Mouse (Mus musculus) MEL (cell line): ENCODE measurements around the gene Tnfsf10. TPM values are rescaled to one million over a fixed set of nuclear protein-coding genes. Genes with fewer than 3 reads are reported as not detected.

ENCODE experiments used
- DNase-seq: peaks from one replicate; pipeline ENCODE4 v3.0.0; 2011; ENCODE audit warnings: low read depth, low spot score
- H3K27ac ChIP-seq: 2 replicates; pipeline ENCODE4 v1.5.1; 2012; ENCODE audit warnings: low read depth, mild to moderate bottlenecking, control low read depth, low read length, moderate library complexity; ENCODE audit not compliant: control insufficient read depth
- H3K27me3 ChIP-seq, 2 experiments: fragments of 150-350 bp in 1 of 2; sonication (generic) in 1 of 2; 2 replicates each; pipeline ENCODE4 v1.6.1; 2012; ENCODE audit warnings: low read length in 2 of 2, mild to moderate bottlenecking in 2 of 2, improper control_type of control experiment in 1 of 2, moderate library complexity in 1 of 2; ENCODE audit not compliant: insufficient read depth in 2 of 2, control insufficient read depth in 1 of 2
- H3K36me3 ChIP-seq, 2 experiments: 2 replicates each; pipeline ENCODE4 v1.6.1; 2012 to 2014; ENCODE audit warnings: low read length in 2 of 2, improper control_type of control experiment in 1 of 2, inconsistent platforms in 1 of 2, mild to moderate bottlenecking in 1 of 2; ENCODE audit not compliant: insufficient read depth in 2 of 2, control insufficient read depth in 1 of 2
- H3K4me1 ChIP-seq, 2 experiments: fragments of 150-350 bp in 1 of 2; sonication (generic) in 1 of 2; 2 replicates each; pipeline ENCODE4 v1.6.1; 2012; ENCODE audit warnings: low read length in 2 of 2, improper control_type of control experiment in 1 of 2, mild to moderate bottlenecking in 1 of 2; ENCODE audit not compliant: insufficient read depth in 2 of 2, control insufficient read depth in 1 of 2
- H3K4me3 ChIP-seq, 2 experiments: fragments of 150-350 bp in 1 of 2; sonication (generic) in 1 of 2; 2 replicates each; pipeline ENCODE4 v1.5.1; 2012; ENCODE audit warnings: low read depth in 2 of 2, low read length in 2 of 2, mild to moderate bottlenecking in 2 of 2, moderate library complexity in 2 of 2, control low read depth in 1 of 2, improper control_type of control experiment in 1 of 2; ENCODE audit not compliant: control insufficient read depth in 1 of 2, insufficient read depth in 1 of 2
- H3K79me2 ChIP-seq: 2 replicates; pipeline ENCODE4 v1.6.1; 2012; ENCODE audit warnings: mild to moderate bottlenecking, low read length, moderate library complexity; ENCODE audit not compliant: control insufficient read depth, poor library complexity, insufficient read depth
- H3K9ac ChIP-seq: 2 replicates; pipeline ENCODE4 v1.6.1; 2012; ENCODE audit warnings: low read depth, mild to moderate bottlenecking, control low read depth, low read length, moderate library complexity; ENCODE audit not compliant: control insufficient read depth, poor library complexity, severe bottlenecking
- H3K9me3 ChIP-seq: fragments of 150-350 bp; sonication (generic); replicated peaks from 2 replicates; pipeline ENCODE4 v1.6.1; 2012; ENCODE audit warnings: mild to moderate bottlenecking, low read length, improper control_type of control experiment, moderate library complexity; ENCODE audit not compliant: insufficient read depth
- CHD1 ChIP-seq: IDR thresholded peaks from 2 replicates; pipeline ENCODE4 v1.6.1; 2012; ENCODE audit warnings: low read depth, mild to moderate bottlenecking, inconsistent platforms, low read length, improper control_type of control experiment
- CHD2 ChIP-seq: IDR thresholded peaks from 2 replicates; pipeline ENCODE4 v1.6.1; 2011; ENCODE audit warnings: low read length, improper control_type of control experiment
- GABPA ChIP-seq: IDR thresholded peaks from 2 replicates; pipeline ENCODE4 v1.6.1; 2012; ENCODE audit warnings: low read depth, mild to moderate bottlenecking, inconsistent platforms, low read length, improper control_type of control experiment, moderate library complexity
- KAT2A ChIP-seq: conservative IDR thresholded peaks from 2 replicates; pipeline ENCODE4 v1.6.1; 2012; ENCODE audit warnings: low read depth, low read length, improper control_type of control experiment, inconsistent platforms
- POLR2A ChIP-seq, 2 experiments: IDR thresholded peaks; 2 replicates each; pipeline ENCODE4 v1.6.1; 2011 to 2012; ENCODE audit warnings: low read length in 2 of 2, mild to moderate bottlenecking in 2 of 2, control low read depth in 1 of 2, improper control_type of control experiment in 1 of 2, low read depth in 1 of 2, moderate library complexity in 1 of 2; ENCODE audit not compliant: control insufficient read depth in 1 of 2, insufficient read depth in 1 of 2, poor library complexity in 1 of 2
- TAL1 ChIP-seq: IDR thresholded peaks from 2 replicates; pipeline ENCODE4 v1.6.1; 2012; ENCODE audit warnings: mild to moderate bottlenecking, inconsistent platforms, low read length, moderate library complexity, mixed read lengths
- polyA plus RNA-seq, 2 experiments: library from polyadenylated mRNA; stranded (reverse) in 1 of 2; unstranded in 1 of 2; fragments of >175 nt in 1 of 2; fragments of >200 nt in 1 of 2; gene quantifications; 2 replicates each; pipeline versions ENCODE4 v1.2.1 to v1.2.4; 2012; ENCODE audit warnings: low replicate concordance in 2 of 2, low read depth in 1 of 2; ENCODE audit not compliant: insufficient read length in 2 of 2, insufficient read depth in 1 of 2, missing spikeins in 1 of 2
- total RNA-seq: library from RNA; depleted of rRNA; stranded (reverse); fragments of 300-350 nt; gene quantifications from 2 replicates; pipeline ENCODE4 v1.2.3, GENCODE M21; 2012; rRNA removed

Tnfsf10 gene
- total and polyA plus RNA-seq, 3 experiments, result 0.04 to 0.06 TPM; not detected in 1

DNA sequence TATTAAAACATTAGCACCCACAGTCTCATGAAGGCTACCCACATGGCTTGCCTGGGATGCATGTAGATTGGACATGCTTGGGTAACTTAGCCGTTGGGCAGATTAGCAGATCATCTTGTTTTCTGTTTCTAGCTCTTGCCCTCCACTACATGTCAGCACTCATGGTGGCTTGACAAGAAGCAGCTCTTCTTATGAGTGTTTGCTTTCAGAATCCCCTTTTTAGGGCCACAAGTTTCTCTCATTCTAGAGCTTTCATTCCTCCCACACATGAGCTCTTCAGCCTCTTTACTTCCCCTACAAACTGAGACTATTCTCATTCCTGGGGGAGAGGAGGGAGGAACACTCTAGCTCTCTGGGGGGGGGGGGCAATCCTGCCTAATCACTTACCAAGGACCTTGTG lies 73.1 kb downstream of the Tnfsf10 start:
- TF ChIP-seq CHD1 (no peak), GABPA (no peak), CHD2 (no peak), POLR2A (IDR thresholded peaks at IDR 0.05; ENCODE audit: control insufficient read depth in 1 of 2, insufficient read depth in 1 of 2, low read depth in 1 of 2, low read length in 2 of 2, poor library complexity in 1 of 2) (no peak), KAT2A (no peak), TAL1 (no peak)
- no peaks in the 10 kb centered on the region for H3K27me3 ChIP-seq
- no peak overlapping the region for H3K4me3 ChIP-seq
- no peaks in the 10 kb centered on the region for H3K36me3 ChIP-seq
- no peaks in the 10 kb centered on the region for H3K9me3 ChIP-seq
- H3K4me1 ChIP-seq, result no peaks in the 10 kb centered on the region
- no peak overlapping the region for H3K27ac ChIP-seq
- DNase-seq, result no peak
- no peaks in the 10 kb centered on the region for H3K79me2 ChIP-seq
- H3K9ac ChIP-seq, result no peak overlapping the region

Other genes starting within 250 kb of the Tnfsf10 start
- 22.6 and 29.9 TPM in 2 replicates for gene Ect2, start 163.2 kb upstream of the Tnfsf10 start, total RNA-seq
- 10 to 100 TPM; 31.5 to 48.5 TPM for gene Ect2, start 163.2 kb upstream of the Tnfsf10 start, polyA plus RNA-seq
- gene Nceh1, start 134.1 kb upstream of the Tnfsf10 start, total RNA-seq, result 8.2 and 9.7 TPM in 2 replicates
- gene Nceh1, start 134.1 kb upstream of the Tnfsf10 start, polyA plus RNA-seq, result 1 to 10 TPM in 1 of 2 experiments, not detected in 1; 9.3 TPM
- not detected in 2 replicates for gene Ghsr, start 54.3 kb downstream of the Tnfsf10 start, total RNA-seq
- gene Ghsr, start 54.3 kb downstream of the Tnfsf10 start, polyA plus RNA-seq, result not detected